Mouse (Mus musculus): ENCODE data around the gene Nin.
"Not testable (repeated sequence)": the region's sequence is repeated elsewhere in the genome, so short reads cannot be mapped to it uniquely, and the experiment has no call there.

Nin gene

DNA sequence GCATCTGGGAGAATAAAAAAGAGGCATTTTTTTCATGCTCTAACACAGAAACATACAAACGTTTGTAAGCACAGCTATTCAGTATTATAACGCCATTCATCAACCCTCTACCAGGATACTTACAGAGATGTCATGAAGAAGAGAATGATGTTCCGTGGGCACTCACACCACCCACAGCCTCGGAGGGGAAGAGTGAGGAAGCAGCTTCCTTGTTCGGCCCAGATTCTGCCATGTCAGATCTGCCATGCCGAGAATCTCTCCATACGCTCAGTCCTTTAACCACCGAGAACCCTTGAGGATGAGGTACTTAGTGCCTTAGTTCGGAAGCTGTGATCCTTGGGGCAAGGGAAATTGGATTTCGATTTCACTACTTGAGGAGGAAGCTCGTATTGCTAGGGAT, at the start of gene Nin:
Gene Nin, minus strand, starts transcription at position 367 of the 400 bp plus-strand sequence.
- DNase-seq (ENCODE audit: low read depth) = no peak

DNA sequence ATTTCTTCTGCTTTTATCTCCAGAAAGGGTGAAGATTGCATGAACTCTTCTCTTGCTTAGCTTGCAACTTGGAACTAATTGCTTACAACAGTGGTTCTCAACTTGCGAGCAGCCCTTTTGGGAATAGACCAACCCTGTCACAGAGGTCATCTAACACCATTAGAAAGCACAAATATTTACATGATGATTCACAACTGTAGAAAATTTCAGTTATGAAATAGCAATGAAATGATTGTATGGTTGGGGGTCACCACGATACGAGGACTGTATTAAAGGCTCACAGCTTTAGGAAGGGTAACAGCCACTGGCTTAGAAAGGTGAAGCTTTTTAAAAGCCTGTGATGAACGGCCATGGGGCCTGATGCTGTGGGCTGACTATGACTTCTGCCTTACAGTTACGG, 47.5 kb upstream of the Nin start:
- DNase-seq (ENCODE audit: low read depth) = no peak

DNA sequence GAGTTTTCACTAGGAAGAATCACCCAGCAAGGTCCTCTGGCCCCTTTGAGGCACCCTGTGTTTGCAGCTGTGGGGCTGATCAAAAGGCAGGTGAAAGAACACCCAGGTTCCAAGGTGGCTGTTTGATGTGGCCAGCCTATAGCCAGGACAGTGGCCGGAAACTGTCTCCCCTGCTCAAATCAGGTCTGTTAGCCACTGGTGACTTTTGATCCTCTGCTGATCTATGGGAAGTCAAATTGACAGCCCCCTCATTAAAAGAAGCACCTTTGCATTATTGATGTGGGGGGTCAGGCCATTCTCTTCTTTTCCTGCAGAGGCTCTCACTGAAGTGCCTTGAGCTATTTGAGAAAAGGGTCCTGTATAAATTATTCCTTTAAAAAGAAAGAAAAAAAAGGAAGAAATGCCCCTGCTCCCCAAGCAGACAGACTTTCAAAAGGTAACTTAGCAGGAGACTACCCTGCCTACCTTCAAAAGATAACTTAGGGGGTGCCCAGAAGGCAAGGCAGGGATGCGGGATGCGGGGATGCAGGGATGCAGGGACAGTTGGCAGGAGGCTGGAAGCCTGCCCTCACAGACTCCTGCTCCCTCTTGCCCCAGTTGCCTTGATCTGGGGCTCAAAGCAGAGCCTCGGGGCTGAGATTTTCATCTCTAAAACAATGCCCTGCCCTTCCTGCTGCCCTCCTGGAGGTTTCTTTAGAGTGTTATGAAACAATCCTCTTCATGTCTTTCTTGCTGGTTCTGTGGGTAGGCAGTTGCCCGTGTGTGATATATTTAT, 44.0 kb upstream of the Nin start:
- no peak for DNase-seq (ENCODE audit: low read depth)

DNA sequence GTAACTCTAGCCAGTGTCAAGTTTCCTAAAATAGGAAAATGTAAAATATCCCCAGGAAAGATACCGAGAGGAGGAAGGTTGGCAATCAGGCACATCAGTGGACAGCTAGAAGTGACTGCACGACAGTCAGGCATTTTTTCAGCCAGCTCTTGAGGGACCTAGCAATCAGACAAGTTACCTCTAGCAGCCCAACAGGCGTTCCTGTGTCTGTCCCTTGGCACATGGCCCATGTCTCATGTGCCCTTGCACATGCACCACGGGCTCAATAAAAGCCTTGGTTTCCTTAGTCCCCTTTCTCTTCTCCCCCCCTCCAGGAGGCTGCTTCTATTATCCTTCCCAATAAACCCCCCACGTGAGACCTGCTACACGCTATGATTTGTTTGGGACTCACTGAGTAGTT, 42.7 kb upstream of the Nin start:
- no peak for DNase-seq (ENCODE audit: low read depth)

DNA sequence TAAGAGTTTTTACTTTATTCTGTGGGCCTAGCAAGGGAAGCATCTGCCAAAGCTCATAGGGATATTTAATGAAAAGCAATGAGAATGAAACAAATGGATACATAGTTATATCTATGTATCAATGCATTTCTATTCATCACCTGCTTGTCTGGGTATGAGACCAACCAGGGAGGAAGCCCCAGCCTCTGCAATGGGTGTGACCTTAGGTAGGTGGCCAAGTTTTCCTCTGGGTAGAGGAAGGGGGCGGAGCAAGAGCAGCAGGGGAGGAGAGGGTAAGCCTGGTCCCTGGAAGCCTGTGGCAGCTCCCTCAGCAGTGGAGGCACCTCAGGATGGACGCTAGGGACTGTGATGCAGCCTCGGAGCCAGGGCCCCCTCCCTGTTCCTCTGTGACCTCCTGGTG, 40.3 kb upstream of the Nin start, which contains the start of gene Abhd12b:
Gene Abhd12b, plus strand, starts transcription at position 301 of the 400 bp plus-strand sequence.
- DNase-seq (ENCODE audit: low read depth) = no peak

DNA sequence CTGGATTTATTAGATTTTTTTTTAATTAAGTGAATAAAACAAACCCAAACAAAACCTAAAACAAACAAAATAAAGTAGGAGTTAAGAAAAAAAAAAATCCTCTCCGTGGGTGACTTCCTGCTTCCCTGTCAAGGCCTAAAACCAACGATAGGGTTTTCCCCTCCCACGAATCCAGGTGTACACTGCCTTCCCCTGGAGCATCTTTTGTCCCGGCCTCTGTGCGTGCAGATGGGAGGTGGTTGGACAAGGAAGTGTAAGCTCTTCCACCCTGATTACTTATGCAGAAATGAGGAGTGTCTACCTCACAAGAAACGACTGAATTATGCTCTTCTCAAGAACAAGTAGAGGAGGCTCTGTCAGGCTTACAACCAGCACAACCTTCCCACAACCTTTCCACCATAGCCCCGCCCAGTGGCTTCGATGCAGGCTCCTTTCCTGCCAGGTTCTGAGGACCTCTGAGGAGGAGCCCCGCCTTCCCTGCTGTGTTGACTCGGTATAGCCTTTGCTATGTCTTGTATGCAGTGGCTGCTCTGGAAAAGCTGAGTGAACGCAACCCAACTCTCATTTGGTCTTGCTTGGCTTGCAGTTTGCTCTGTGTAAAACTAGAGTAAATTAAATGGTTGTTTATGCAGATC, 35.2 kb upstream of the Nin start:
- no peak for DNase-seq (ENCODE audit: low read depth)

DNA sequence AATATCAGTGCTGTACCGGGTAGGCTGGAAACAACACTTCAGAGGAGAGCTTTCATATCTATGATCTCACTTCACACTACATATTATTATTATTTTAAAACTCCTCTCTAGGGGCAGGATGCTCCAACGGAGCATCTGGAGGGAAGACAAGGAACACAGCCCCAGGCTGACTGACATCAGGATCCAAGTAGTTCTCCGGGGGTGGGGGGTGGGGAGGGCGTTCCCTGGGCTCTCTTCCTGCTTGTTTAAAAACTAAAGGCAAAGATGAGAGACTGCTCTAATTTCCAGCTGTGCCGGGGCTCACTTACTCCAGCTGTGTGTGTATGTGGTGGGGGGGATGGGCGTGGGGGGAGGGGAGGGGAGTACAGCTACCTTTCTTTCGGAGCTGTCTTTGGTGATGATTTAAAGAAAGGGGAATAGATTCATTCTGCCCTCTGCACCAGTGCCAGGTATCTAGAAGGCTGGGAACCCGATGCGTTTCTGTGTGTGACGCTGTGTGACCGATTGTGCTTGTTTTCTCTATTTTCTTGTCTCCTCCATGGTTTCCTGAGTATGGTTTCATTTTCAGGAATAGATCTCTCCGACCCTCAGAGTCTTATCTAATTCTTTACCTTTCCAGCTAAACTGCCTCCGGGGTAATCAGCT, 34.6 kb upstream of the Nin start:
- no peak for DNase-seq (ENCODE audit: low read depth)

DNA sequence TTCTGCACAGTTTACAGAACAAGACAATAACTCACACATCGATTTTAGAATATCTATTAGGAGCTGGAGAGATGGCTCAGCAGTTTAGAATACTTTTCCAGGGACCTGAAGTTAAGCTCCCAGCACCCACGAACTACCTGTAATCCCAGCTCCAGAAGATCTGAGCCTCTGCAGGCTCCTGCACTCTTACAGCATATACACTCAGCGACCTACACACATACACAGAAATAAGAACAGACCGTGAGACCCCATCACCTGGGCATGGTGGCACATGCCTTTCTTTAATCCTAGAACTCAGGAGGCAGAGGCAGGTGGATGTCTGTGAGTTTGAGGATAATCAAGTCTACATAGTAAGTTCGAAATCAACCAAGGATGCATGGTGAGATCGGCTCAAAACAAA, 32.1 kb upstream of the Nin start:
- no peak for DNase-seq (ENCODE audit: low read depth)

DNA sequence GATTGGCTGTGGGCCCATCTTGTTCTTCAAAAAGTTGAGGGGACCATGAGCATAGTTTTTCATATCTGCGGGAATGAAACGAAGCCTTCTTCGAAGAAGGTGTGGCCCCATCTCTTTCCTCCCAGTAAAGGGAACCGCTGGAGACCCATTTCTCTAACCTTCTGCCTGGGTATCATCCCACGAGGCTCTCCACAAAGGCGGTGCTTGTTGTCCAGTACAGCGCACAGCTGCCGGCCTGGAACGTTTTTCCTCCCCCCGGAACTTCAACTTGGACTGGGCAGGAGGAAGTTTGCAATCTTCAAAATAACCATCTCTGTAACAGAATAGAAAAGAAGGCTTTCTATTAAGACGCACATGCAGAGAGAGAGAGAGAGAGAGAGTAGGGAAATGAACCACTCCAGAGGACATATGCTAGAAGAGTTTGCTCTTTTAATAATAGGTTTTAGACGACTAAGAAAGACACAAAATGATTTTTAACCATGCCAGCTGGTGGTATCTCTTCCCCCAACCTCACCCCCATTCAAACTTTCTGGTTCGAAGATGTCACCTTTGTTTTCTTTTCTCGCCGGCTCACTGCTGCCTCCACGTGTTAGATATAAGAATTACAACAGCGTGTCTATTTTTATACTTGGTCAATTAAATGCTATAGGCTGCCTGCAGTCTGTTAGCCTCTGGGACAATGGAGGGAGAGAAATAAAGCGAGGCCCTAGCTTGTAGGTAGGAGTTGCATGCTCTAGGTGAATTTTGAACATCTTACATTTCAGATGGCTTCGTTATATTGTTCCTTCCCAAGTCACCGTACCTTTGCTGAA, 31.3 kb upstream of the Nin start:
- DNase-seq (ENCODE audit: low read depth) = peak; percentile 60

DNA sequence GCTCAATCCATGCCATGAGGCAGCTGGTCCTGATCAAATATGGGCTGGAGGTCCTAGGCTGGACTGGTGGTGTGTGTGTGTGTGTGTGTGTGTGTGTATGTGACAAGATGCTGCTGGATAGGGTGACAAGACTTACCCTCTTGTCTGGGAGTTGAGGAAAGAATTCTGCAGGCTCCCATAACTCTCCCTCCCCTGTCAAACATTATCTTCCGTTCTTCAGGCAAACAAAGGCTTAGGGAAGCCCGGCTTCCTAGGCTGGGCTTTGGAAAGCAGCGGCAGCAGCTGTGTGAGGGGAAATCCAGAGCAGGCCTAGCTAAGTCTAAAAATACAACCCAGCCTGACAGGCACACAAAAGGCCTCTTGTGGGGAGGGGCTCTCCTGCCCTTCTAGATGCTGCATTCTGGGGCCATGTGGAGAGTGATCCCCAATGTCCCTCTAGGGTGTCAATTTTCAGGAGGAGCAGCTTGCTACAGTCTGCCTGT, 30.6 kb upstream of the Nin start:
- DNase-seq (ENCODE audit: low read depth) = not testable (repeated sequence)

DNA sequence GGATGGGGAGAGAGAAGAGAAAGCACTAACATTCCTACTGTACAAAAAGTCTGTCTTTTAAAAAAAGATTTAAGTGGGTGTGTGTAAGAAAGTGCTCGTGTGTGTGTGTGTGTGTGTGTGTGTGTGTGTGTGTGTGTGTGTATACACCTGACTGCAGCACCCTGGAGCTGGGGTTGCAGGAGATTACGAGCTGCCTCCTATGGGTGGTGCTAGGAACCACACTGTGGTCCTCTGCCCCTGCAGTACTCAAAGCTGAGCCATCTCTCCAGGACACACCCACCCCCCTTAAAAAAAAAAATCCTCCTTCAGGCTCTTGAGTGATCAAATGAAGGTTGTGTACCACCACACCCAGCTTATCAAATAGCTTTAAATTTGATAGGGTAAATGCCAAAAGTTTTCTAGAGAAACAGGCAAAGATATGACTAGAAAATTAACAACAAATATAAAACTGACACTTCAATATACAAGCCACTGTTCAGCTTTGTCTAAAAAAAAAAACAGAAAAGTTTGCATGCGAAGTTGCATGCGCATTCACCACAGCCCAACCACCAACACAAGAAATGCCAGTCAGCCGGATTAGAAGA, 27.6 kb upstream of the Nin start:
- no peak for DNase-seq (ENCODE audit: low read depth)

DNA sequence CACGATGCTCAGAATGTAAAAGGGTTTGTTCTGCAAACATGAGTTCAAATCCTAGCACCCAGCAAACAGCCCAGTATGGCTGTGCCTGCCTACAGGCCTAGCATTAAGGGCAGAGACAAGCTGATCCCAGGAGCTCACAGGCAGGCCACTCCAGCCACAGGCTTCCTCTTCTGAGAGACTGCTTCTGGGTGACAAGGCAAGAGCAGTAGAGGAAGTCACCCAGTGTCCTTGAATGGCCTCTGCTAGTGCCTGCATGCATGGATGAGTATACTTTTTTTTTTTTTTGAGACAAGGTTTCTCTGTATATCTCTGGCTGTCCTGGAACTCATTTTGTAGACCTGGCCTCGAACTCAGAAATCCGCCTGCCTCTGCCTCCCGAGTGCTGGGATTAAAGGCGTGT, 27.0 kb upstream of the Nin start:
- peak; percentile 44 for DNase-seq (ENCODE audit: low read depth)

DNA sequence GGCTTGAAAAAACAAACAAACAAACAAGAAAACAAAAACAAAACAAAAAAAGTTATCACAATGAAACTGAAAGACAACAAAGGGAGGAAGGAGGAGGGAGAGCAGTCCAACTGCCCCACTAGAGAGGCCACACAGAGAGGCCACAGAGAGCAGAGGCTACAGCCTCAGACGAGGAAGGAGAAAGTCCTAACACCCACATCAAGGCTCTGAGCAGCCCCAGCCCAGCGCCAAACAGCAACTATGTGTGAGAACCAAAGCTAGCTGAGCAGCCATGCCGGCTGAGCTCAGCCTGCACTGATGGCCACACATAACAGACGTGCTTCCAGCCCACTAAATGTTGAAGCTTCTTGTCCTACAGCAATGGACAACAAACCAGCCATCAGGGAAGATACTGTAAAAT, 26.4 kb upstream of the Nin start:
- no peak for DNase-seq (ENCODE audit: low read depth)

DNA sequence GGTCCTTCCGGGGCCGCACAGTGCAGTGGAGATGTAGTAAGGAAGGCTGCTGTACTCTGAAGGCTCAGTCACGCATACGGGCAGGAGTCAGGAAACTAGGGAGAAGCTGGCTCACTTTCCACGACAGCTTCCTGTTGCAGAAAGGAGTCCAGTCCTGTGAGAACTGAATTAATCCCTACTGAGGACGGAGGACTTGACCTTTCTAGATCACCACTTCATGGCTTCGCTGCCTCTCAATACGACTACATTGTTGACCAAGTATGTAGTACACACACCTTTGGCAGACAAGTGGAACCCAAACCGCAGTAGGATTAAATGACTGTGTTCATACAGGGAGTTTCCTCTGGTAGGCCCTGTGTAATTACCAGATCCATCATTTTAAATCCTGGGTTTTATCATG, 24.1 kb upstream of the Nin start:
- no peak for DNase-seq (ENCODE audit: low read depth)

DNA sequence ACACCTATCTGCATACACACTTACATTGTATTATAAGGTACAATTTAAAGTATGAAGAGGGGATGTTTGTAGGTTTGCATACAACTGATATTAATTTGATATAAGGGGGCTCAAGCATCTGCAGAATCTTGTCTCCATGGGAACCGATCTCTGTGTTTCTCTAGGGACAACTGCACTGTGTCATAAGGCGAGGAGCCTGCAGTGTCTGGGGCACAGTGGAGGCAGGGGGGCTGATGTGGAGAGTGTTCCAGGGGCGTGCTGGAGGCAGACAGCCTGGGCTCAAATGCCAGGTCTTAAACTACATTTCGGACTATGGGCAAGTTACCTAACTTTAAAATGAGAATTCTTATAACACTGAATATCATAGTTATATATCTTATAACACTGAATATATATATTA, 23.6 kb upstream of the Nin start:
- DNase-seq (ENCODE audit: low read depth) = no peak

DNA sequence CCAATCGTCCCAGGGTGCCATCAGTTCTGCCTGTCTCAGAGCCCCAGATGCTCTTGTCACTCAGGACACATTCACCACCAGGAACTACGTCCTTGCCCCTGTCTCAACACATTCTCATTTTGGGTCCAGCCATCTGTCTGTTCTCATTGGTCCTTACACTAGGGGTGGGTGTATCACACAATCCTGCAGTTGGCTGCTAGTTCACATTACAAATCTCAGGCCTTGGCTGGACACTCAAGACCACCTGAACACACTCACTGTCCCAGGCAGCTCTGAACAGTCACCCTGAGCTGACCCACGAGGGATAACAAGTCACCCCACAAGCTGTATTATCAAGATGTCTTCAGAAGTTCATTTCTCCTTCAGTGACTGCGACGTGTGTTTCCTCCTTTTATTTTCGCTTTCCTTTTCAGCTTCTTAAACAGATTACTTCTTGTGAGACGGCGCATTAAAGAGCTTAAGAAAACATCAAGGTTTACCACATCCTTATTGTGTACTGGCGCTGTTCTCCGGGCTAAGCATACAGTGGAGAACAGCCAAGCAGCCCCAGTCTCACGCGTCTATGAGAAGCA, 22.8 kb upstream of the Nin start:
- no peak for DNase-seq (ENCODE audit: low read depth)

DNA sequence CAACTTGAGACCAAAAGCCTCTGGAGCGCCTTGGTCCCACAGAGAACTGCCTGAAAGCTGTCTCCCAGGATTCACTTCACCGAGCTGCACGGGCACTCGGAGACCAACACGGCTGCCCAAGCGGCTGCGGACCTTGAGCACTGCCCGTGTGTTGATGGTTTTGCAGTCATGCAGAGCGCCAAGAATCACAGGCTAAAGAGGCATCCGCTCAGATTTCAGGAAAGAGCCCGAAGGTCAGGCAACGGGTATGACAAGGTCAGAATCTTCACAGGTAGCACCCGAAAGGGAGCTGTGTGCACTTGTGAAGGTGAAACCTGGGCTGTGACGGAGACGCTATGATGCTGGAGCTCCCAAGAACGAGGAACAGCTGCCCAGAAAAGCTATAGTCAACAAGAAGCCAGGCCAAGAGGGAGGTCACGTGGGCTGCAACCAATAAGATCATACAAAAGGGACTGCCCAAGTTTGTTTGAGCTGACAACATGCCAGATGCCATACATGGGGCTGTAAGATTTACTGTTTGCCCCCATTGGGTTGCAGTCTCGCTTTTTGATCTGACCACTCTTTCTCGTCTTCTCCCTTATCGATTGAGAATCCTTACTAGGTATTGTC, 21.2 kb upstream of the Nin start:
- no peak for DNase-seq (ENCODE audit: low read depth)

DNA sequence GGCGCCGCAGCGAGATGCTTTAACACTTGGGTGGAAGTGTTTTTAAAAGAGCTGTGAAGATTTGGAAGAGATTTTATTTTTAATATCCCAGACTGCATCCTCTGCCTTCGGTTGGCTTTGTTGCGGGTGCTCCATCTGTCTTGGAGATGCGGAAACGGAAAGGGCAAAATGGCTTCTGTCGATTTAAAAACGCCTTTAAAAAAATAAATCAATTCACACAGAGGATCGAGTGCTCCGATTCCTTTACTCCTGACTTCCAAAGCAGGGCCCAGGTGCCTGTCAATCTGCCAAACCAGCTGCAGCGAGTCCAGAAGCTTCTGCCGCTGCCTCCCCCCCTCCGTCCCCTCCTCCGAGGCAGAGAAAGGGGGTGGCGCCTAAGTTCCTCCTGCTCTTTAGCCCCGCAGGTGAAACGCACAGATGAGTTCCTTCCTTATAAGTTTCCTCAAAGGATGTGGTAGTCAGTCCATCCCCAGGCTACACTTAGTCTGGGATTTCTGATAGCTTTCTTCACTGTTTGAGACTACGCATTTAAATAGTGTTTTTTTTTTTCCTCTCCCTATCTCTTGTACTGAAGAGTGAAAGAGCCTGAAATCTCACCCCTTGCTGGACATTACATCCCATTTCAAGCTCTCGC, 17.6 kb upstream of the Nin start:
- DNase-seq (ENCODE audit: low read depth) = no peak

DNA sequence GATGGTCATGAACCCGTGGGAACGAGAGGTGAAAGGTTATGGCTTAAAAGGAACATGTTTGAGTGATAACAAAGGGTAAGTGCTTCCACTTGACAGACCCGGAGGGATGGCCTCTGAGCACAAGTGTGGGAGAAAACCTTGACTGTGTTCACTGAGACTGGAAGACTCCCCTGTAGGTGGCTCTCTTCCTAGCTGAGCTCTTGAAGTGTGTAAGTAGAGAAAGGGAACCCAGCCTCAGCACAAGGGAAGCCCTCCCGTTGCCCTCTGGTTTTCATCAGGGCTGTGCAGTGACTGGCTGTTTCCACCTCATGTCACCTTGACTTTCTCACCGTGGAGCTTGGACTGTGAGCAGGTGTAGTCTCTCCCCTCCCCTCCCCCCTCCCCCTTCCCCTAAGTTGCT, 15.6 kb upstream of the Nin start:
- no peak for DNase-seq (ENCODE audit: low read depth)

DNA sequence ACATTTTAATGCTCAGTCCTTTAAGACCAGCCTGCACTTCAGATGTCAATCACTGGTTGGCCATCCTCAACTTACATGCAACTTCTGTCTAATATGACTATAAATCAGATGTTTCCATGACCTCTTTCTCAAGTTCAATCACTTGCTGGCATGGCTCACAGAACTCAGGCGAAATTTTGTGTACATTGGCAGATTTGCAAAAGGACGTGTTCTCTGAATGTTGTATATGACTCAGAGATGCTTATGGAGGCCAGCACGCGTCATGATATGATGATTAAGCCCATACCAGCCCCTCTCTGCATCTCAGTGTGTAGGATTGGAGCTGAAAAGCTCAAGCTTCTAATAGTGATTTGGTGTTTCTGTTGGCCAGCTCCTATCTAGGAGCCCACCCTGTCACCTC, 13.1 kb upstream of the Nin start:
- no peak for DNase-seq (ENCODE audit: low read depth)

DNA sequence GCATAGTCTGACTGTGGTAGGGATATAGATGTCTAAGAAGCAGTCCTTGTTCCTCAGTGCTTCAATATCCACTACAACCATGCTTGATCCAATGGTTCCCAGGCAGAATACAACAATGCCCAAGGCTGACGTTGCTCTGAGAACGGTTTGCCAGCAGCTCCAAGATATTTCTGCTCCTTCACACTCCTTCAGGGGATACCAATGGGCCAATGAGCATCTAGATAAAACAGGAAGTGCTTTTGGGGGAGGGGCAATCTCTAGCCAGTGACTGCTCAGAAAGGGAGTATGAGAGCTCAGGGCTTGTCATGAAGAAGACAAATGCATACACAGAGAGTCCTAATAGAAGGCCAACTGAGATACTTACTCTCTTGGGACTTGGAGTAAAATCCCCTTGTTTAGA, 6.0 kb upstream of the Nin start:
- DNase-seq (ENCODE audit: low read depth) = no peak
